Mouse (Mus musculus) lung, adult 2 months (tissue): Measurements from ENCODE around the gene Madcam1. TPM values are rescaled to one million over a fixed set of nuclear protein-coding genes. Genes with fewer than 3 reads are reported as not detected.

Source experiments
- DNase-seq: peaks from one replicate; pipeline ENCODE4 v3.0.0; 2022
- H3K4me1 ChIP-seq: fragments of 200-500 bp; 2 replicates; pipeline ENCODE4 v1.6.1; 2011; ENCODE audit warnings: low read length; ENCODE audit not compliant: control insufficient read depth, insufficient read depth
- H3K4me3 ChIP-seq: fragments of 200-500 bp; replicated peaks from 2 replicates; pipeline ENCODE3; 2011; ENCODE audit warnings: low read depth, mild to moderate bottlenecking, control low read depth, low read length; ENCODE audit errors: extremely low read depth
- CTCF ChIP-seq: fragments of 200-500 bp; IDR thresholded peaks from 2 replicates; pipeline ENCODE4 v1.5.1; 2011; ENCODE audit warnings: mild to moderate bottlenecking, low read length, control low read depth; ENCODE audit not compliant: insufficient read depth
- POLR2A ChIP-seq: fragments of 200-500 bp; IDR thresholded peaks from 2 replicates; pipeline ENCODE4 v1.6.1; 2011; ENCODE audit warnings: low read depth, mild to moderate bottlenecking, control low read depth, low read length, borderline replicate concordance; ENCODE audit errors: extremely low read depth
- WGBS: fragments of 180-500 bp; shearing (Covaris S2); methylation state at CpG from one replicate; pipeline ENCODE4 v1.1.7; 2018; 5-methylcytosine and 5-hydroxymethylcytosine counted together
- polyA plus RNA-seq: library from polyadenylated mRNA; depleted of rRNA; stranded (reverse); fragments of >200 nt; gene quantifications from 2 replicates; pipeline ENCODE4 v1.2.3, GENCODE M21; 2012

Madcam1 gene
- polyA plus RNA-seq, 1 experiment = 0.13 TPM

GRCm38 (mm10) chr10:79684770-79685600 lies 20.6 kb downstream of the Madcam1 start:
- no peak for DNase-seq
- TF ChIP-seq POLR2A (no peak), CTCF (no peak)

GRCm38 (mm10) chr10:79686219-79686618 lies 21.9 kb downstream of the Madcam1 start:
- no peak for TF ChIP-seq CTCF
- TF ChIP-seq POLR2A = no peak
- DNase-seq = no peak
- Histone ChIP-seq H3K4me1 (peaks cover 14% of the 10 kb centered on the region), H3K4me3 (no peak overlapping the region)
- 87% methylated on average over 2 of the region's 2 CpGs for WGBS

More at GRCm38 (mm10) chr10:79684770-79685600, 20.6 kb downstream of the Madcam1 start:
- peaks cover 14% of the 10 kb centered on the region for H3K4me1 ChIP-seq
- WGBS = 93% methylated on average over 25 of the region's 25 CpGs
- H3K4me3 ChIP-seq = no peak overlapping the region

GRCm38 (mm10) chr10:79686691-79687090 lies 22.3 kb downstream of the Madcam1 start:
- Histone ChIP-seq H3K4me1 (peaks cover 14% of the 10 kb centered on the region), H3K4me3 (no peak overlapping the region)
- DNase-seq = no peak
- TF ChIP-seq CTCF (no peak), POLR2A (no peak)
- 87% methylated on average over 1 of the region's 1 CpGs for WGBS

GRCm38 (mm10) chr10:79687513-79687912 lies 23.2 kb downstream of the Madcam1 start:
- H3K4me1 ChIP-seq = peaks cover 14% of the 10 kb centered on the region
- H3K4me3 ChIP-seq = no peak overlapping the region
- no peak for TF ChIP-seq POLR2A
- no peak for TF ChIP-seq CTCF
- no peak for DNase-seq
- 95% methylated on average over 6 of the region's 6 CpGs for WGBS

- TF ChIP-seq CTCF (no peak), POLR2A (0 out of 2 replicates have a peak, but pooled peaks have one; percentile 11)
- 80% methylated on average over 4 of the region's 4 CpGs for WGBS
- H3K4me1 ChIP-seq = peaks cover 7% of the 10 kb centered on the region
These were observed 24.4 kb downstream of the Madcam1 start, which contains the start of gene Gzmm for GRCm38 (mm10) chr10:79688720-79689119. TSS of gene Gzmm (plus strand) at chr10:79689020.

GRCm38 (mm10) chr10:79689178-79689577 lies 24.8 kb downstream of the Madcam1 start:
- TF ChIP-seq CTCF (no peak), POLR2A (no peak)
- no peak for DNase-seq
- Histone ChIP-seq H3K4me3 (no peak overlapping the region), H3K4me1 (peaks cover 2% of the 10 kb centered on the region)
- WGBS = 90% methylated on average over 3 of the region's 3 CpGs

More at GRCm38 (mm10) chr10:79688720-79689119, 24.4 kb downstream of the Madcam1 start, which contains the start of gene Gzmm:
- no peak for DNase-seq
- H3K4me3 ChIP-seq = no peak within 1 kb of the TSS

- no peak for DNase-seq
- WGBS = 96% methylated on average over 2 of the region's 2 CpGs
- Histone ChIP-seq H3K4me1 (peaks cover 10% of the 10 kb centered on the region), H3K4me3 (no peak overlapping the region)
- TF ChIP-seq CTCF = no peak
- no peak for TF ChIP-seq POLR2A
These were observed 27.7 kb downstream of the Madcam1 start for GRCm38 (mm10) chr10:79691986-79692548.

GRCm38 (mm10) chr10:79693580-79694378 lies 29.4 kb downstream of the Madcam1 start:
- no peak for DNase-seq
- 69% methylated on average over 12 of the region's 12 CpGs for WGBS
- no peak for TF ChIP-seq POLR2A
- no peak for TF ChIP-seq CTCF

GRCm38 (mm10) chr10:79694379-79694655 lies 30.0 kb downstream of the Madcam1 start:
- WGBS = 82% methylated on average over 6 of the region's 6 CpGs
- Histone ChIP-seq H3K4me1 (peaks cover 20% of the 10 kb centered on the region), H3K4me3 (no peak overlapping the region)
- TF ChIP-seq CTCF = no peak
- no peak for TF ChIP-seq POLR2A
- no peak for DNase-seq

More at GRCm38 (mm10) chr10:79693580-79694378, 29.4 kb downstream of the Madcam1 start:
- Histone ChIP-seq H3K4me3 (no peak overlapping the region), H3K4me1 (peaks cover 18% of the 10 kb centered on the region)
